Mouse (Mus musculus) right cerebral cortex, postnatal 25 days (tissue): ENCODE data around the gene Galnt11.
A peak's percentile ranks its signal among the peaks of the same experiment; 100 is the strongest.
"Not testable (repeated sequence)": the region's sequence is repeated elsewhere in the genome, so short reads cannot be mapped to it uniquely, and the experiment has no call there.

Experiments used
- DNase-seq: peaks from one replicate; pipeline ENCODE4 v3.0.0; 2022

The Galnt11 gene

GRCm38 (mm10) chr5:25221604-25222003 is at the start of gene Galnt11:
Galnt11 (plus strand) TSS chr5:25221904.
- no peak for DNase-seq

GRCm38 (mm10) chr5:25177937-25178336 is 43.8 kb upstream of the Galnt11 start:
- DNase-seq: not testable (repeated sequence)

GRCm38 (mm10) chr5:25178543-25178942 is 43.2 kb upstream of the Galnt11 start:
- DNase-seq: not testable (repeated sequence)

- no peak for DNase-seq
These were observed 42.4 kb upstream of the Galnt11 start for GRCm38 (mm10) chr5:25179284-25179683.

GRCm38 (mm10) chr5:25179936-25180488 is 41.7 kb upstream of the Galnt11 start:
- DNase-seq: no peak

GRCm38 (mm10) chr5:25181004-25181531 is 40.6 kb upstream of the Galnt11 start, which contains the start of gene Galntl5:
Galntl5 (plus strand) TSS chr5:25181460.
- DNase-seq: no peak

GRCm38 (mm10) chr5:25183595-25183994 is 38.1 kb upstream of the Galnt11 start:
- DNase-seq: no peak

- no peak for DNase-seq
These were observed 37.1 kb upstream of the Galnt11 start for GRCm38 (mm10) chr5:25184594-25184993.

GRCm38 (mm10) chr5:25187727-25188126 is 34.0 kb upstream of the Galnt11 start:
- DNase-seq: no peak

GRCm38 (mm10) chr5:25188802-25189201 is 32.9 kb upstream of the Galnt11 start:
- DNase-seq: no peak

GRCm38 (mm10) chr5:25190521-25190920 is 31.2 kb upstream of the Galnt11 start:
- no peak for DNase-seq

- no peak for DNase-seq
These were observed 9.8 kb upstream of the Galnt11 start for GRCm38 (mm10) chr5:25211872-25212271.

GRCm38 (mm10) chr5:25213216-25213615 is 8.5 kb upstream of the Galnt11 start:
- not testable (repeated sequence) for DNase-seq

GRCm38 (mm10) chr5:25215006-25215405 is 6.7 kb upstream of the Galnt11 start:
- no peak for DNase-seq

GRCm38 (mm10) chr5:25222752-25223702 is 1.3 kb downstream of the Galnt11 start, which contains the start of gene E130116L18Rik:
E130116L18Rik (minus strand) TSS chr5:25223153.
- peak; percentile 94 for DNase-seq

- DNase-seq: not testable (repeated sequence)
These were observed 2.7 kb downstream of the Galnt11 start for GRCm38 (mm10) chr5:25224377-25224776.

GRCm38 (mm10) chr5:25243101-25243500 is 21.4 kb downstream of the Galnt11 start:
- DNase-seq: no peak

- no peak for DNase-seq
These were observed 24.2 kb downstream of the Galnt11 start for GRCm38 (mm10) chr5:25245806-25246472.

- no peak for DNase-seq
These were observed 24.8 kb downstream of the Galnt11 start for GRCm38 (mm10) chr5:25246473-25246865.

- DNase-seq: no peak
These were observed 25.3 kb downstream of the Galnt11 start for GRCm38 (mm10) chr5:25247036-25247435.

GRCm38 (mm10) chr5:25252423-25252822 is 30.7 kb downstream of the Galnt11 start:
- no peak for DNase-seq

GRCm38 (mm10) chr5:25252825-25253544 is 31.3 kb downstream of the Galnt11 start:
- no peak for DNase-seq
